Mouse (Mus musculus): ENCODE data around the gene Gm17387.

DNA sequence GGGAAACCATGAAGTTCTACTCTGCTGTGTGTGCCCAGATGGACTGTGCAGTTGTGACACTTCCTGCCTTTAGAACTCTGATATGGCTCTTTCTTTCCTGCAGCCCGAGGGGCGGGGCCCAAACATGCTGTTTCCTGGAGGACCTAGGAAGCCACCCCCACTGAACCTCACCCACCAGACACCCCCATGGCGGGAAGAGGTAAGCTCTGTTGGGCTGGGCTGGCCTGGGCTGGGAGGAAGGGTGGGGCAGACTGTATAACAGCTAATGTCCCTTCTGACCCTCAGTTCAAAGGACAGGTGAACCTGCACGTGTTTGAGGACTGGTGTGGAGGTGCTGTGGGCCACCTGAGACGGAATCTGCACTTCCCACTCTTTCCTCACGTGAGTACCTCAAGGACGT is 35.2 kb downstream of the Gm17387 start:
- TF ChIP-seq MEF2A (IDR thresholded peaks at IDR 0.05; ENCODE audit: extremely low read depth, insufficient replicate concordance, low read depth, low read length, poor library complexity, severe bottlenecking) (no peak), EP300 (IDR thresholded peaks at IDR 0.05; ENCODE audit: low read depth in 1 of 2, low read length in 2 of 2) (no peak), CTCF (IDR thresholded peaks at IDR 0.05 in 2 of 3, conservative IDR thresholded peaks at IDR 0.05 in 1 of 3; ENCODE audit: control insufficient read depth in 1 of 3, insufficient read depth in 1 of 3, low read depth in 2 of 3, low read length in 3 of 3, poor library complexity in 1 of 3, severe bottlenecking in 1 of 3) (no peak), TAL1 (IDR thresholded peaks at IDR 0.05; ENCODE audit: low read length) (no peak), RAD21 (IDR thresholded peaks at IDR 0.05; ENCODE audit: low read depth, low read length) (no peak), POLR2AphosphoS2 (IDR thresholded peaks at IDR 0.05; ENCODE audit: low read length) (no peak), POLR2A (IDR thresholded peaks at IDR 0.05; ENCODE audit: control insufficient read depth in 1 of 2, insufficient read depth in 1 of 2, low read depth in 1 of 2, low read length in 2 of 2, poor library complexity in 1 of 2) (no peak)
